Mouse (Mus musculus): ENCODE results near the gene Gm20403. TPM values are rescaled to one million over a fixed set of nuclear protein-coding genes. Genes with fewer than 3 reads are reported as not detected.

Gm20403 gene
- total RNA-seq, 2 experiments from 2014 or later, result not detected

GRCm38 (mm10) chr12:54994418-54994817 is 8.1 kb upstream of the Gm20403 start:
- DNase-seq (ENCODE audit: extremely low spot score in 1 of 2, low spot score in 2 of 2), result no peak
- intact Hi-C loops (cut with DNase I), result no loop called here

- DNase-seq (ENCODE audit: extremely low spot score in 1 of 2, low spot score in 2 of 2), result no peak
- intact Hi-C loops (cut with DNase I), result no loop called here
Measured at GRCm38 (mm10) chr12:54994068-54994386, 7.7 kb upstream of the Gm20403 start.

- intact Hi-C loops (cut with DNase I), result no loop called here
- no peak for DNase-seq (ENCODE audit: extremely low spot score in 1 of 2, low spot score in 2 of 2)
Measured at GRCm38 (mm10) chr12:54993246-54994067, 7.1 kb upstream of the Gm20403 start.

GRCm38 (mm10) chr12:54992814-54993213 is 6.5 kb upstream of the Gm20403 start:
- DNase-seq (ENCODE audit: extremely low spot score in 1 of 2, low spot score in 2 of 2), result no peak
- intact Hi-C loops (cut with DNase I), result no loop called here

GRCm38 (mm10) chr12:54988323-54988850 is 2.1 kb upstream of the Gm20403 start:
- intact Hi-C loops (cut with DNase I), result no loop called here
- no peak for DNase-seq (ENCODE audit: extremely low spot score in 1 of 2, low spot score in 2 of 2)

- intact Hi-C loops (cut with DNase I), result no loop called here
- DNase-seq (ENCODE audit: extremely low spot score in 1 of 2, low spot score in 2 of 2), result no peak
Measured at GRCm38 (mm10) chr12:54987156-54987555, 827 bp upstream of the Gm20403 start.

- peak in 1 of 2 experiments; percentile 61 for DNase-seq (ENCODE audit: extremely low spot score in 1 of 2, low spot score in 2 of 2)
- intact Hi-C loops (cut with DNase I), result no loop called here
Measured at GRCm38 (mm10) chr12:54985257-54986051, 875 bp downstream of the Gm20403 start.

GRCm38 (mm10) chr12:54984701-54985256 is 1.6 kb downstream of the Gm20403 start:
- intact Hi-C loops (cut with DNase I), result no loop called here
- peak in 1 of 2 experiments; percentile 72 for DNase-seq (ENCODE audit: extremely low spot score in 1 of 2, low spot score in 2 of 2)

- DNase-seq (ENCODE audit: extremely low spot score in 1 of 2, low spot score in 2 of 2), result no peak
- intact Hi-C loops (cut with DNase I), result no loop called here
Measured at GRCm38 (mm10) chr12:54982935-54983715, 3.2 kb downstream of the Gm20403 start.

GRCm38 (mm10) chr12:54981962-54982361 is 4.4 kb downstream of the Gm20403 start:
- no peak for DNase-seq (ENCODE audit: extremely low spot score in 1 of 2, low spot score in 2 of 2)
- intact Hi-C loops (cut with DNase I), result no loop called here

GRCm38 (mm10) chr12:54980939-54981338 is 5.4 kb downstream of the Gm20403 start:
- intact Hi-C loops (cut with DNase I), result no loop called here
- no peak for DNase-seq (ENCODE audit: extremely low spot score in 1 of 2, low spot score in 2 of 2)

GRCm38 (mm10) chr12:54980532-54980931 is 5.8 kb downstream of the Gm20403 start:
- DNase-seq (ENCODE audit: extremely low spot score in 1 of 2, low spot score in 2 of 2), result no peak
- intact Hi-C loops (cut with DNase I), result no loop called here

- no peak for DNase-seq (ENCODE audit: extremely low spot score in 1 of 2, low spot score in 2 of 2)
- intact Hi-C loops (cut with DNase I), result no loop called here
Measured at GRCm38 (mm10) chr12:54969033-54969432, 17.3 kb downstream of the Gm20403 start.

- intact Hi-C loops (cut with DNase I), result no loop called here
- no peak for DNase-seq (ENCODE audit: extremely low spot score in 1 of 2, low spot score in 2 of 2)
Measured at GRCm38 (mm10) chr12:54965532-54966160, 20.7 kb downstream of the Gm20403 start.

GRCm38 (mm10) chr12:54959569-54959968 is 26.8 kb downstream of the Gm20403 start:
- intact Hi-C loops (cut with DNase I), result no loop called here
- DNase-seq (ENCODE audit: extremely low spot score in 1 of 2, low spot score in 2 of 2), result no peak

- intact Hi-C loops (cut with DNase I), result no loop called here
- no peak for DNase-seq (ENCODE audit: extremely low spot score in 1 of 2, low spot score in 2 of 2)
Measured at GRCm38 (mm10) chr12:54956974-54957373, 29.4 kb downstream of the Gm20403 start.

- intact Hi-C loops (cut with DNase I), result no loop called here
- DNase-seq (ENCODE audit: extremely low spot score in 1 of 2, low spot score in 2 of 2), result no peak
Measured at GRCm38 (mm10) chr12:54956457-54956856, 29.9 kb downstream of the Gm20403 start.

GRCm38 (mm10) chr12:54946116-54946515 is 40.2 kb downstream of the Gm20403 start:
- DNase-seq (ENCODE audit: extremely low spot score in 1 of 2, low spot score in 2 of 2), result no peak

More at GRCm38 (mm10) chr12:54946116-54946515, 40.2 kb downstream of the Gm20403 start:
- intact Hi-C loops (cut with DNase I), result no loop called here

Measured in left cerebral cortex, postnatal 10 days (tissue).